Mouse (Mus musculus): Measurements from ENCODE around the gene Dhx32. TPM values are rescaled to one million over a fixed set of nuclear protein-coding genes. Genes with fewer than 3 reads are reported as not detected.
A peak's percentile ranks its signal among the peaks of the same experiment; 100 is the strongest.

Gene Dhx32
- polyA plus RNA-seq, 1 experiment from 2014 or later = 21.2 TPM

GRCm38 (mm10) chr7:133759611-133760353 is 22.7 kb downstream of the Dhx32 start:
- 92% methylated on average over 27 of the region's 27 CpGs for WGBS (ENCODE audit: missing documents)
- no peak overlapping the region for H3K27ac ChIP-seq
- H3K36me3 ChIP-seq (ENCODE audit: inconsistent target) = 0 out of 2 replicates have a peak, but pooled peaks cover 6% of the 10 kb centered on the region
- H3K4me3 ChIP-seq (ENCODE audit: inconsistent target) = no peak overlapping the region
- H3K79me2 ChIP-seq (ENCODE audit: inconsistent target) = peaks cover 5% of the 10 kb centered on the region; the same call in 1 of the 2 replicates

GRCm38 (mm10) chr7:133758716-133759115 is 23.8 kb downstream of the Dhx32 start:
- Histone ChIP-seq H3K36me3 (ENCODE audit: inconsistent target) (0 out of 2 replicates have a peak, but pooled peaks cover 6% of the 10 kb centered on the region), H3K79me2 (ENCODE audit: inconsistent target) (peaks cover 5% of the 10 kb centered on the region; the same call in 1 of the 2 replicates), H3K4me3 (ENCODE audit: inconsistent target) (no peak overlapping the region), H3K27ac (peak overlapping the region; percentile 22; the same call in 1 of the 2 replicates)
- 80% methylated on average over 3 of the region's 5 CpGs for WGBS (ENCODE audit: missing documents)

GRCm38 (mm10) chr7:133757961-133758455 is 24.5 kb downstream of the Dhx32 start:
- Histone ChIP-seq H3K4me3 (ENCODE audit: inconsistent target) (no peak overlapping the region), H3K27ac (peak overlapping the region; percentile 22; the same call in 1 of the 2 replicates), H3K36me3 (ENCODE audit: inconsistent target) (0 out of 2 replicates have a peak, but pooled peaks cover 6% of the 10 kb centered on the region), H3K79me2 (ENCODE audit: inconsistent target) (peaks cover 5% of the 10 kb centered on the region; the same call in 1 of the 2 replicates)
- 80% methylated on average over 5 of the region's 5 CpGs for WGBS (ENCODE audit: missing documents)

GRCm38 (mm10) chr7:133751163-133751562 is 31.4 kb downstream of the Dhx32 start:
- Histone ChIP-seq H3K79me2 (ENCODE audit: inconsistent target) (no peaks in the 10 kb centered on the region), H3K27ac (no peak overlapping the region), H3K4me3 (ENCODE audit: inconsistent target) (no peak overlapping the region), H3K36me3 (ENCODE audit: inconsistent target) (peaks cover 14% of the 10 kb centered on the region; the same call in 1 of the 2 replicates)
- 96% methylated on average over 5 of the region's 5 CpGs for WGBS (ENCODE audit: missing documents)

GRCm38 (mm10) chr7:133750666-133751065 is 31.9 kb downstream of the Dhx32 start:
- Histone ChIP-seq H3K36me3 (ENCODE audit: inconsistent target) (peaks cover 14% of the 10 kb centered on the region; the same call in 1 of the 2 replicates), H3K27ac (no peak overlapping the region), H3K79me2 (ENCODE audit: inconsistent target) (no peaks in the 10 kb centered on the region), H3K4me3 (ENCODE audit: inconsistent target) (no peak overlapping the region)
- 87% methylated on average over 5 of the region's 5 CpGs for WGBS (ENCODE audit: missing documents)

- no peaks in the 10 kb centered on the region for H3K79me2 ChIP-seq (ENCODE audit: inconsistent target)
- H3K4me3 ChIP-seq (ENCODE audit: inconsistent target) = no peak overlapping the region
- H3K36me3 ChIP-seq (ENCODE audit: inconsistent target) = peaks cover 14% of the 10 kb centered on the region; the same call in 1 of the 2 replicates
- WGBS (ENCODE audit: missing documents) = 94% methylated on average over 14 of the region's 14 CpGs
- H3K27ac ChIP-seq = no peak overlapping the region
These were observed 33.8 kb downstream of the Dhx32 start for GRCm38 (mm10) chr7:133748753-133749152.

GRCm38 (mm10) chr7:133747372-133747771 is 35.2 kb downstream of the Dhx32 start:
- Histone ChIP-seq H3K36me3 (ENCODE audit: inconsistent target) (peaks cover 14% of the 10 kb centered on the region; the same call in 1 of the 2 replicates), H3K79me2 (ENCODE audit: inconsistent target) (no peaks in the 10 kb centered on the region), H3K4me3 (ENCODE audit: inconsistent target) (no peak overlapping the region), H3K27ac (no peak overlapping the region)
- WGBS (ENCODE audit: missing documents) = 100% methylated on average over 8 of the region's 8 CpGs

- H3K27ac ChIP-seq = peak overlapping the region; percentile 75
- H3K79me2 ChIP-seq (ENCODE audit: inconsistent target) = no peaks in the 10 kb centered on the region
- no peak overlapping the region for H3K4me3 ChIP-seq (ENCODE audit: inconsistent target)
- peaks cover 28% of the 10 kb centered on the region; the same call in 1 of the 2 replicates for H3K36me3 ChIP-seq (ENCODE audit: inconsistent target)
- 37% methylated on average over 4 of the region's 4 CpGs for WGBS (ENCODE audit: missing documents)
These were observed 37.8 kb downstream of the Dhx32 start for GRCm38 (mm10) chr7:133744701-133745100.

GRCm38 (mm10) chr7:133744209-133744608 is 38.3 kb downstream of the Dhx32 start:
- Histone ChIP-seq H3K4me3 (ENCODE audit: inconsistent target) (no peak overlapping the region), H3K79me2 (ENCODE audit: inconsistent target) (no peaks in the 10 kb centered on the region), H3K27ac (peak overlapping the region; percentile 75), H3K36me3 (ENCODE audit: inconsistent target) (peaks cover 28% of the 10 kb centered on the region; the same call in 1 of the 2 replicates)
- 56% methylated on average over 1 of the region's 1 CpGs for WGBS (ENCODE audit: missing documents)

GRCm38 (mm10) chr7:133743611-133744010 is 38.9 kb downstream of the Dhx32 start:
- WGBS (ENCODE audit: missing documents) = 93% methylated on average over 4 of the region's 4 CpGs
- Histone ChIP-seq H3K36me3 (ENCODE audit: inconsistent target) (peaks cover 25% of the 10 kb centered on the region; the same call in 1 of the 2 replicates), H3K79me2 (ENCODE audit: inconsistent target) (no peaks in the 10 kb centered on the region), H3K27ac (peak overlapping the region; percentile 75), H3K4me3 (ENCODE audit: inconsistent target) (no peak overlapping the region)

GRCm38 (mm10) chr7:133742530-133743325 is 39.8 kb downstream of the Dhx32 start:
- Histone ChIP-seq H3K27ac (no peak overlapping the region), H3K4me3 (ENCODE audit: inconsistent target) (no peak overlapping the region), H3K79me2 (ENCODE audit: inconsistent target) (no peaks in the 10 kb centered on the region), H3K36me3 (ENCODE audit: inconsistent target) (peaks cover 16% of the 10 kb centered on the region; the same call in 1 of the 2 replicates)
- WGBS (ENCODE audit: missing documents) = 95% methylated on average over 12 of the region's 12 CpGs

GRCm38 (mm10) chr7:133740558-133740957 is 42.0 kb downstream of the Dhx32 start:
- Histone ChIP-seq H3K79me2 (ENCODE audit: inconsistent target) (no peaks in the 10 kb centered on the region), H3K36me3 (ENCODE audit: inconsistent target) (peaks cover 14% of the 10 kb centered on the region; the same call in 1 of the 2 replicates), H3K4me3 (ENCODE audit: inconsistent target) (no peak overlapping the region), H3K27ac (no peak overlapping the region)
- WGBS (ENCODE audit: missing documents) = 98% methylated on average over 7 of the region's 7 CpGs

GRCm38 (mm10) chr7:133731971-133732645 is 50.4 kb downstream of the Dhx32 start:
- H3K27ac ChIP-seq = no peak overlapping the region
- peaks cover 9% of the 10 kb centered on the region; the same call in 1 of the 2 replicates for H3K36me3 ChIP-seq (ENCODE audit: inconsistent target)
- H3K79me2 ChIP-seq (ENCODE audit: inconsistent target) = no peaks in the 10 kb centered on the region
- no peak overlapping the region for H3K4me3 ChIP-seq (ENCODE audit: inconsistent target)
- 90% methylated on average over 4 of the region's 4 CpGs for WGBS (ENCODE audit: missing documents)
